Mouse (Mus musculus): ENCODE measurements at regions not wholly inside any gene's neighbourhood (a gene's known extent, or its start where the extent isn't known, plus 50 kb on each side); places are given as distances from the start of the nearest gene placed in this dataset.
A peak's percentile ranks its signal among the peaks of the same experiment; 100 is the strongest.

- ATAC-seq (ENCODE audit: low read depth): no peak
- WGBS: 38% methylated on average over 19 of the region's 19 CpGs
- no peak overlapping the region for H3K27ac ChIP-seq (ENCODE audit: low read length)
- H3K4me1 ChIP-seq (replicated peaks; ENCODE audit: control insufficient read depth, insufficient read depth, low read length): no peaks in the 10 kb centered on the region
- H3K36me3 ChIP-seq (ENCODE audit: control insufficient read depth, insufficient read depth, low read length): no peaks in the 10 kb centered on the region
- no peaks in the 10 kb centered on the region for H3K9me3 ChIP-seq (ENCODE audit: control insufficient read depth, low read length)
- H3K4me3 ChIP-seq (ENCODE audit: low read length): no peak overlapping the region
- no peak overlapping the region for H3K4me2 ChIP-seq (ENCODE audit: low read depth, low read length)
- H3K27me3 ChIP-seq (ENCODE audit: control insufficient read depth, insufficient read depth, low read depth, low read length): no peaks in the 10 kb centered on the region; the same call in 1 of the 2 replicates
- no peak overlapping the region for H3K9ac ChIP-seq (ENCODE audit: low read length)
Measured at GRCm38 (mm10) chr9:61227492-61228229, 144.5 kb upstream of the Tle3 start.

- WGBS: 68% methylated on average over 6 of the region's 6 CpGs
Measured at GRCm38 (mm10) chr9:61228230-61228631, 143.9 kb upstream of the Tle3 start.

GRCm38 (mm10) chr9:61230306-61230705, 141.9 kb upstream of the Tle3 start:
- no peak for ATAC-seq (ENCODE audit: low read depth)
- Histone ChIP-seq H3K9me3 (ENCODE audit: control insufficient read depth, low read length) (no peaks in the 10 kb centered on the region), H3K4me1 (replicated peaks; ENCODE audit: control insufficient read depth, insufficient read depth, low read length) (0 out of 2 replicates have a peak, but pooled peaks cover under 1% of the 10 kb centered on the region), H3K9ac (ENCODE audit: low read length) (no peak overlapping the region), H3K36me3 (ENCODE audit: control insufficient read depth, insufficient read depth, low read length) (no peaks in the 10 kb centered on the region), H3K4me2 (ENCODE audit: low read depth, low read length) (no peak overlapping the region), H3K4me3 (ENCODE audit: low read length) (no peak overlapping the region), H3K27me3 (ENCODE audit: control insufficient read depth, insufficient read depth, low read depth, low read length) (no peaks in the 10 kb centered on the region; the same call in 1 of the 2 replicates), H3K27ac (ENCODE audit: low read length) (no peak overlapping the region)
- 66% methylated on average over 4 of the region's 4 CpGs for WGBS

More at GRCm38 (mm10) chr9:61228230-61228631, 143.9 kb upstream of the Tle3 start:
- Histone ChIP-seq H3K4me1 (replicated peaks; ENCODE audit: control insufficient read depth, insufficient read depth, low read length) (no peaks in the 10 kb centered on the region), H3K4me2 (ENCODE audit: low read depth, low read length) (no peak overlapping the region), H3K9me3 (ENCODE audit: control insufficient read depth, low read length) (no peaks in the 10 kb centered on the region), H3K27ac (ENCODE audit: low read length) (no peak overlapping the region), H3K27me3 (ENCODE audit: control insufficient read depth, insufficient read depth, low read depth, low read length) (no peaks in the 10 kb centered on the region; the same call in 1 of the 2 replicates), H3K36me3 (ENCODE audit: control insufficient read depth, insufficient read depth, low read length) (no peaks in the 10 kb centered on the region), H3K4me3 (ENCODE audit: low read length) (no peak overlapping the region), H3K9ac (ENCODE audit: low read length) (no peak overlapping the region)
- no peak for ATAC-seq (ENCODE audit: low read depth)

GRCm38 (mm10) chr9:61232630-61233029, 139.5 kb upstream of the Tle3 start:
- no peak for ATAC-seq (ENCODE audit: low read depth)

GRCm38 (mm10) chr9:61233251-61233650, 138.9 kb upstream of the Tle3 start:
- 46% methylated on average over 2 of the region's 2 CpGs for WGBS
- Histone ChIP-seq H3K27ac (ENCODE audit: low read length) (no peak overlapping the region), H3K4me2 (ENCODE audit: low read depth, low read length) (no peak overlapping the region), H3K9me3 (ENCODE audit: control insufficient read depth, low read length) (no peaks in the 10 kb centered on the region), H3K36me3 (ENCODE audit: control insufficient read depth, insufficient read depth, low read length) (no peaks in the 10 kb centered on the region), H3K4me1 (replicated peaks; ENCODE audit: control insufficient read depth, insufficient read depth, low read length) (peaks cover 8% of the 10 kb centered on the region), H3K27me3 (ENCODE audit: control insufficient read depth, insufficient read depth, low read depth, low read length) (peaks cover 3% of the 10 kb centered on the region; the same call in 1 of the 2 replicates), H3K4me3 (ENCODE audit: low read length) (no peak overlapping the region), H3K9ac (ENCODE audit: low read length) (no peak overlapping the region)
- ATAC-seq (ENCODE audit: low read depth): no peak

More at GRCm38 (mm10) chr9:61232630-61233029, 139.5 kb upstream of the Tle3 start:
- no peak overlapping the region for H3K4me3 ChIP-seq (ENCODE audit: low read length)
- WGBS: 81% methylated on average over 7 of the region's 7 CpGs
- H3K4me1 ChIP-seq (replicated peaks; ENCODE audit: control insufficient read depth, insufficient read depth, low read length): peaks cover 8% of the 10 kb centered on the region
- no peaks in the 10 kb centered on the region; the same call in 1 of the 2 replicates for H3K27me3 ChIP-seq (ENCODE audit: control insufficient read depth, insufficient read depth, low read depth, low read length)
- no peaks in the 10 kb centered on the region for H3K36me3 ChIP-seq (ENCODE audit: control insufficient read depth, insufficient read depth, low read length)
- no peak overlapping the region for H3K27ac ChIP-seq (ENCODE audit: low read length)
- no peaks in the 10 kb centered on the region for H3K9me3 ChIP-seq (ENCODE audit: control insufficient read depth, low read length)
- no peak overlapping the region for H3K9ac ChIP-seq (ENCODE audit: low read length)
- H3K4me2 ChIP-seq (ENCODE audit: low read depth, low read length): no peak overlapping the region

GRCm38 (mm10) chr9:61235653-61236610, 136.2 kb upstream of the Tle3 start:
- H3K4me1 ChIP-seq (replicated peaks; ENCODE audit: control insufficient read depth, insufficient read depth, low read length): peaks cover 8% of the 10 kb centered on the region
- H3K27me3 ChIP-seq (ENCODE audit: control insufficient read depth, insufficient read depth, low read depth, low read length): peaks cover 13% of the 10 kb centered on the region
- no peaks in the 10 kb centered on the region for H3K36me3 ChIP-seq (ENCODE audit: control insufficient read depth, insufficient read depth, low read length)
- H3K9me3 ChIP-seq (ENCODE audit: control insufficient read depth, low read length): no peaks in the 10 kb centered on the region
- 39% methylated on average over 17 of the region's 17 CpGs for WGBS
- H3K4me3 ChIP-seq (ENCODE audit: low read length): no peak overlapping the region
- H3K4me2 ChIP-seq (ENCODE audit: low read depth, low read length): no peak overlapping the region
- no peak overlapping the region for H3K9ac ChIP-seq (ENCODE audit: low read length)
- no peak overlapping the region for H3K27ac ChIP-seq (ENCODE audit: low read length)
- peak; percentile 80 for ATAC-seq (ENCODE audit: low read depth)

GRCm38 (mm10) chr9:61238687-61239250, 133.4 kb upstream of the Tle3 start:
- 62% methylated on average over 4 of the region's 4 CpGs for WGBS
- Histone ChIP-seq H3K4me2 (ENCODE audit: low read depth, low read length) (no peak overlapping the region), H3K4me3 (ENCODE audit: low read length) (no peak overlapping the region), H3K36me3 (ENCODE audit: control insufficient read depth, insufficient read depth, low read length) (no peaks in the 10 kb centered on the region), H3K9ac (ENCODE audit: low read length) (no peak overlapping the region), H3K9me3 (ENCODE audit: control insufficient read depth, low read length) (no peaks in the 10 kb centered on the region), H3K27ac (ENCODE audit: low read length) (no peak overlapping the region), H3K27me3 (ENCODE audit: control insufficient read depth, insufficient read depth, low read depth, low read length) (peaks cover 13% of the 10 kb centered on the region), H3K4me1 (replicated peaks; ENCODE audit: control insufficient read depth, insufficient read depth, low read length) (peaks cover 8% of the 10 kb centered on the region)
- no peak for ATAC-seq (ENCODE audit: low read depth)

- Histone ChIP-seq H3K4me1 (replicated peaks; ENCODE audit: control insufficient read depth, insufficient read depth, low read length) (peaks cover 8% of the 10 kb centered on the region), H3K9ac (ENCODE audit: low read length) (no peak overlapping the region), H3K27ac (ENCODE audit: low read length) (no peak overlapping the region), H3K4me3 (ENCODE audit: low read length) (no peak overlapping the region), H3K27me3 (ENCODE audit: control insufficient read depth, insufficient read depth, low read depth, low read length) (peaks cover 13% of the 10 kb centered on the region), H3K36me3 (ENCODE audit: control insufficient read depth, insufficient read depth, low read length) (no peaks in the 10 kb centered on the region), H3K9me3 (ENCODE audit: control insufficient read depth, low read length) (no peaks in the 10 kb centered on the region), H3K4me2 (ENCODE audit: low read depth, low read length) (no peak overlapping the region)
- no peak for ATAC-seq (ENCODE audit: low read depth)
- 84% methylated on average over 4 of the region's 4 CpGs for WGBS
Measured at GRCm38 (mm10) chr9:61239328-61239727, 132.8 kb upstream of the Tle3 start.

- peaks cover 13% of the 10 kb centered on the region for H3K27me3 ChIP-seq (ENCODE audit: control insufficient read depth, insufficient read depth, low read depth, low read length)
- H3K4me2 ChIP-seq (ENCODE audit: low read depth, low read length): no peak overlapping the region
- ATAC-seq (ENCODE audit: low read depth): no peak
Measured at GRCm38 (mm10) chr9:61241442-61241841, 130.7 kb upstream of the Tle3 start.

More at GRCm38 (mm10) chr9:61241442-61241841, 130.7 kb upstream of the Tle3 start:
- no peak overlapping the region for H3K4me3 ChIP-seq (ENCODE audit: low read length)
- no peaks in the 10 kb centered on the region for H3K4me1 ChIP-seq (replicated peaks; ENCODE audit: control insufficient read depth, insufficient read depth, low read length)
- no peak overlapping the region for H3K9ac ChIP-seq (ENCODE audit: low read length)
- no peak overlapping the region for H3K27ac ChIP-seq (ENCODE audit: low read length)
- WGBS: 59% methylated on average over 8 of the region's 8 CpGs
- no peaks in the 10 kb centered on the region for H3K36me3 ChIP-seq (ENCODE audit: control insufficient read depth, insufficient read depth, low read length)
- no peaks in the 10 kb centered on the region for H3K9me3 ChIP-seq (ENCODE audit: control insufficient read depth, low read length)
